Mouse (Mus musculus) ZHBTc4 (cell line): Measurements from ENCODE around the gene Tmem119.

Experiments
- DNase-seq: peaks from one replicate; pipeline ENCODE4 v3.0.0-alpha.2; 2011; ENCODE audit warnings: low read depth, low spot score

The Tmem119 gene

DNA sequence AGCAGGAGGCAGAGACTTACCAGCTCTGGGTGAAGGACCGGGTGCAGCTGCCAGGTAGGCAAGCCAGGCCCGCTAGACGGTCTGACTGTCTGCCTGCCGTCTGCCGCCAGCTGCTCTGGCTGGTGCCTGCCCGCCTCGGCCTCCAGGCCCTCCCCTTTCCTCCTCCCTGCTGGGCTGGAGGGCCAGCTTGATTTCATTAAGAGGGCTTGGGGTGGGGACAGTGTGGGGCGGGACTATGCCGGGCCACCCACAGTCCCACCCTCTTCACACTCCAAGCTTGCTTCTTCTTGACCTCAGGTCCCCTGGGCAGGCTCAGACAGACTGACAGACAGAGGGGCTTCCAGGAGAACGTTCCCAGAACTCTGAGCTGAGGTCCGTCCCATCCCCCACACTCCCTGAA lies at the start of gene Tmem119:
Tmem119 (minus strand) TSS at position 237 of the 400 bp plus-strand sequence.
- DNase-seq, result peak; percentile 70

DNA sequence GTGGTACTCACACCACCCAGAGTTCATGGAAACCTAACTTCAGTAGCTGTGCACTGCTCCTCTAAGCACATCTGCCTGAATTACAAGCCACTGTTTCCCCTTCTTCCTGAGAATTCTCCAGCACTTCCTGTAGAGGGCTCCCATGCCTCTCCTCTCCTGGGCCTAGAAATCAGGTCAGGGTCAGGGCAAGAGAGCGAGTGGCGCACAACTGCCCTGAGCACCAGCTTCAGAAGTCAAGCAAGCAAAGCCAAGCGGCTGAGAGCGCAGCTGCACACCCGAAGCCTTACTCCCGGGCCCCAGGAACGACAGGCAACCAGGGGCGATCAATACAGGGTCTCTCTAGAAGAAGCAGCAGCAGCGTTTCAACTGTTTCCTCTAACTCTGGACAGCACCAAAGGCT lies 47.3 kb upstream of the Tmem119 start:
- DNase-seq, result no peak

DNA sequence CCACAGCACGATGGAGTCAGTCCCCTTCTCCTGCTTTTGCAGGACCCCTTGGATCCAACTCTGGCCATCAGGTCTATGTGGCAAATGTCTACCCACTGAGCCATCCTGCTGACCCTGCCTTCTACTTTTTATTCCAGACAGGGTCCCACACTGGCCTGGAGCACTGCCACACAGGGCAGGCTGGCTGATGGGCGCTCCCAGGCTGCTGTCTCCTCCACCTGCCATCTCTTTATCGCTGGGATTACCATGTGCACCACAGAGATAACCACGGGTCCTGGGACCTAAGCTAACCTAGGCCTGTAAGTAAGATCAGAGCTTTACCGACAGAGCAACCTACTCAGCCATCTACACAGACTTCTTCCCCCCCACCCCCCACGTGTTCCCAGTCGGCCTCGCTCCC lies 46.3 kb upstream of the Tmem119 start:
- no peak for DNase-seq

DNA sequence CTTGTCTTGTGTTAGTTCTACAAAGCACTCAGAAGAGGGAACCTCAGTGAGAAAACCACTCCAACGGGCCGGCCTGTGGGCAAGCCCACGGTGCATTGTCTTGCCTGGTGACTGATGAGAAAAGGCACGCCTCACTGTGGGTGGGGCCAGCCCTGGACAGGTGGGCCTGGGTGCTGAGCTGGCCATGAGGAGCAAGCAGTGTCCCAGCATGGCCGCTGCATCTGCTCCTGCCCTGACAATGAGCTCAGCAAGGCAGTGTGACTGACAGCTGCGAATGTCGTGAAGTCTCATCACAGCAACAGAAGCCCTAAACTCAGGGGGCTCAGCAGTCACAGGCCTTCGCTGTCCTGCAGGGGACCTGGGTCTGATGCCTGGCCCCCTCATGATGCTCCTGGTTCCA lies 45.3 kb upstream of the Tmem119 start:
- no peak for DNase-seq

DNA sequence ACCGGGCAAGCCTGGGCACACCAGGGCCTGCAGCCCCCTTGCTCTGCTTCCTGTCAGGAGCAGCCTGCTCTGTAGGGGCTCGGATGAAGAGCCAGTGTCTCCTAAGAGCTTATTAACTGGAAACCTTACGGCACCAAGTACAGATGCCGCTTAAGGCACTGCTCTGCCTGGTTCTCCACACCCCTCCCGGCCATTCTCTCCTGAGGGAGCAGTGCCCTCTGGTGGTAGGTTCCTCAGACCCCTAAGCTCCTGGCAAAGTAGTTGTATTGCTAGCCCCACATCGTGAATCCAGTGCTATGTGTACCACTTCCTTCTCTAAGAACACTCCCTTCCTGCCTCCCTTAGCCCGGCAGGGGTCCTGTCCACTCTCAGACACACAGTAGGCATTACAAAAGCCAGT lies 44.4 kb upstream of the Tmem119 start:
- peak; percentile 90 for DNase-seq

DNA sequence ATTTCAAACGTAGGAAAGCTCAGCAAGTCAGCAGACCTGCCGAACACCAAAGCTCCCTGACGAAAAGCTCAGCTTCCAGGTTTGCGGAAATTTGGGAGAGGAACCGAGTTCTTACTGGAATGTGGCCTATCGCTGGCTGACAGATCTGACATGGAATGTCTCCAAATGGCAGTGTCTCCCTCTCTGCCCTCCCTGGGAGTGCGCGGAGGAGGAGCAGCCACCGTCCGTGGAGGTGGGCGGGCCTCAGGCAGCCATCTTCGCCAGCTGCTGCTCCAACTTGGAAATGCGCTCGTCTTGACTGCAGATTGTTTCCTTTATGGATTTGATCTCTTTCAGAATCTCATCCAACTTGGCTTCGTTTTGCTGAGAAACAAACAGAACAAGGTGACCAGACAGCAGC lies 43.8 kb upstream of the Tmem119 start:
- peak; percentile 83 for DNase-seq

DNA sequence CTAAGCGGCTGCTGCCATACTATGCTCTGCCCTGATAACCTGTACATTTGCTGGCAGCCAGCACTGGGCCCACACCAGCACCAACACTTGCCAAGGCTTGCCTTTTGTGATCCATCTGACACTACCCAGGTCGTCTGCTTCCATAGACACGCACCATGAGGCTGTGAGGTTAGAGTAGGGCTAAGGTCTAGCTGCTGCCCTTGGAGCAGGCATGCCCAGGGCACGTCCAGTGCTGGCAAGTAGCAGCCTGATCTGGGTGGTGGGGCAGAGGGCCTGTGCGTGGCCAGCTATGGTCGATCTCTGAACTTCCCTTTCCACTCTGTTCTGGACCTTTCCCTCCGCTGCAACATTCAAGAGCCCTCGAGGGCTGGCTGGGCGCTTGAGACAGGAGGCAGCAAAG lies 42.6 kb upstream of the Tmem119 start:
- DNase-seq, result peak; percentile 42

DNA sequence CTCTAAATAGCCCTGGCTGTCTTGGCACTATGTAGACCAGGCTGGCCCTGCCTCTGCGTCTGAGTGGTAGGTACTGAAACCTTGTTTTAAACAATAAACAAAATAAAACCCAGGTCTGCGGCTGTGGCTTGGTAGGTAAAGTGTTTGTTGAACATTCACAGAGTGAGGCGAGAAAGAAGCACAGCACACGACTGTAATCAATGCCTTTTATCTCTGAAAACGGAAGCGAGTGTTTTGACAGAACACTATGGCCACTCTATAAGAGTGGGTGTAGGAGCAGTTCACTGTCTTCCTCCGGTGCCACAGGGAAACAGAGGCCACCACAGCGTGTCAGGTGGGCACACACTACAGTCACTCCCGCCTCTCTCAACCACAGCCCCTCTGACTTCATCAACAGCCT lies 41.9 kb upstream of the Tmem119 start:
- no peak for DNase-seq

DNA sequence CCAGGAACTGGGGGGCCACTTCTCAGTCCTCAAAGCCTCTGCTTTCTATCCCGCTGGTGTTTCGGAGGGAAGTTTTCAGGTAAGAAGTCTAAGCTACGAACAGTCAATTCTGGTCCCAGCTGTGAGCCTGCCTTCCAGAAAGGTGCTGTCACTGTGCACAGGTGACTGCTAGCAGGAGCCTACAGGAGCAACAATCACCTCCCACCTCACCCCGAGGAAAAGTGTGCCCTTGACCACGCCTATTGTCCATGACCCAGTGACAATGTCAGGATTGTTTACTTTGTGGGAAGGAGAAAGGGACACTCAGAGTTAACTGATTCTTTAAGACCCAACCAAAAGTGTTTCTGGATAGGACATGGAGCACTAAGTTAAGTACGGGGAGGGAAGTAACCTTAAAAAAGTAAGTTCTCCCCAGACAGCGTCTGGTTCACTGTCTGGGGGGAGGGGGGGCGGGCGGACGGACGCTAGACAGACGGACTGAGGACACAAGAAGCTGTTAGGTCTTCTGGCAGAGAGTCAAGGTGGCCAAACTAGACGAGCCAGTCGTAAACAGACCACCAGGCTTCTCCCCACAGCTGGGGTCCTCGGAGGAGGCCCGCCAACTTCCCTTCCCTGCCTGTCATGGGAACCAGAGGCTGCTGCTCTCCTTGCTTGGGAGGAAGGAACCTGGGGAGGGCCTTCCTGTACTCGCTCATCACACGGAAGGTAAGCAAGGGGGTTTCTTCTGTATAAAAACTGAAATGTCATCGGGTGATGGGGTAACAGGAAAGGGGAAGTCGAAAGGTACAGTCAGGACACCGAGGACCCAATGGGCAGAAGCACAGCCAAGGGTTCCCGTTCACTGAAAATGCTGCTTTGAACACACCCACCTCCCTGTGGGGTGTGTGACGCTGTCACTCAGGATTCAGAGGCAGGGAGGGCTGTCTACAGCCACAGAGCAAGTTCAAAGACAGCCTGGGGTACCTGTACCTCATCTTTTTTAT lies 41.2 kb upstream of the Tmem119 start:
- no peak for DNase-seq

DNA sequence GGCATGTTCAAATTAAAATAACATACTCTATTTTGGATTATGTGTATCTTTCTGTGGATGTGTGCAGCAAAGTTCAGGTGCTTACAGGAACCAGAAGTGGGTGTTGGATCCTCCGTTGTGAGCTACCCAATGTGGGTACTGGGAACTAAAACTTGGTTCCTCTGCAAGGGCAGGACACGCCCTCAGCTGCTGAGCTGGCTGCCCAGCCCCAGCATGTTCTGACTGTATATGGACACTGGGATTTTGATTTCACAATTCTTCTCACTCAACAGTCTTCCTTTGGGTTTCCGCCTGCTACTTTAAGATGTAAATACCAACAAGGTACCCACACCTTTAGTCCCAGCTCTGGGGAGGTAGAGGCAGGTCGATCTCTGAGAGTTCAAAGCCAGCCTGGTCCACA lies 40.1 kb upstream of the Tmem119 start:
- no peak for DNase-seq

DNA sequence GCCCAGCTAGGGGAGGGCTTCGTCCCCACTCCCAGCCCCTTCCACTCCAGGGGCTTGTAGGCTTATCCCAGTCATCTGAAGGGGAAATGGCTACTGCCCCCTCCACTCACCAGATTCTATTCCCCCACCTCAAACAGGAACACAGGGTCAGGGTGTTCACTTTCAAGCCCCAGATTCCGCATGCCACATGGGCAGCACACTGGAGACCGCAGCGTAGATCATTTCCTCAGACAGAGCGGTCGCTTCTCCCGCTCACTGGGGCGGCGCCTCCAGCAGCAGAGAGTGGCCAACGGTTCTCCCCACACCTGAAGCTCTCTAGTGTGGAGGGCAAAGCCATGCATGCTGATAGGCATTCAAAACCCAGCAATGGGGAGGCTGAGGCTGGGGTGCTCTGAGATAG lies 36.6 kb upstream of the Tmem119 start:
- DNase-seq, result no peak

DNA sequence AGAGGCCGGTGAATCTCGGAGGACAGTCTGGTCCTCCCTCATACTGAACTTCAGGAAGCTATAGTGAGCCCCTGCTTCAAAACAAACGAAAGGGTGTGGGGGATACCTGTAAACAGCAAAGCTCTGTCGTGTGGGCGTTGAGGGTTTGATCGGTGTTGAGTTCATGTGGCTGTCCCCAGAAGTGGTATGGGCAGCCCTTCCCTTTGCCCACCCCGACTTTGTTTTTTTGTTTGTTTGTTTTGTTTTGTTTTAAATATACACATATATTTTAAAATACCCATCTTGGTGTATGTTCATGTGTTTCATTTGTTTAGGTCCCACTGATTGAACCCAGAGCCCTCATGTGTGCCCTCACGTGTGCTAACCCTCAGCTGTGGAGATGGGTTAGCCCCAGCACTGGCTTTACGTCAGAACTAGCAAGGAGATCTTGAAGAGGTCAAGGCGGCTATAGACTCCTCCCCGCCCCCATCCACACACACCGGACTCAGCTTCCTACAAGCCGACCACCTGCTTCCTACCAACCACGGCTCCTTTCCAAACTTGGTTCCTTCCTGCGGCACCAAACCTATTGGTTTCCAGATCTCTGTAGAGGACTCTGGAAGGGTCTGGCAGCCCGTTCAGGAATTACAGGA lies 33.1 kb upstream of the Tmem119 start:
- no peak for DNase-seq

DNA sequence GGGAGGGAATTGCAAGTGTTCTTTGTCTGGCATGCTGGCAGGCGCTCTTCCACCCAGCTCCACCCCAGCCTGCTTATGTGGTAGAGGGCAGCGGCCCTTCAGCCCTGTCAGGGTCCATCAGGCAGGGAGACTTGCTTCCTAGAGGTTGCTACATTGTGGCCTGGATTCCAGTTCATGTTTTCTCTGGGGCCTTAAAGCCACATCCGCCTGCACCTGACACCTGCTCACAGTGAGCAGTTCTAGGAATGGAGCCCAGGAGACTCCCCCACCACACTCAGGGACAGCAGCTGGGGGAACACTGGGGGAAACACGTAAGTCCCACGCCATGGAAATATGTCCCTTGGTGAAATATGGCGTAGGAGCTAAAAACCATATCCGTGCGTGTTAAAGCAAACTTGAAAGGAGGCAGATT lies 32.2 kb upstream of the Tmem119 start, which contains the start of gene Selplg:
Selplg (minus strand) TSS at position 155 of the 412 bp plus-strand sequence.
- no peak for DNase-seq

DNA sequence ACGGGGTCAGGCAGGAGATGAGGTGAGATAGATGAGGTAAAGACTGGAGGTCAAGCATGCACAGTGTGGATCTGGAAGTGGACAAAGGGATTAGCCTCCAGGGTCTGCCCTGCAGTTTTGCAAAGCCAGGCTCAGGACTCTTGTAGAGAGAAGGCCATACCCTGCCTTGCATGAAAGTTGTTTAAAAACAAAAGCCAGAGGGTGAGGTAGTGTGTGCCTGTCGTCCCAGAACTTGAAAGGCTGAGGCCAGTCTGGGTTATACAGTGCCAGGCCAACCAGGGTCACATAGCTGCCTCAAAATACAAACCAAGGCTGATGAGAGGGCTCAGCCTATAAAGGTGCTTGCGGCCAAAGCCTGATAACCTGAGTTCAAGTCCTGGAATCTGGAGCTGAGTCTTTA lies 31.4 kb upstream of the Tmem119 start:
- no peak for DNase-seq

DNA sequence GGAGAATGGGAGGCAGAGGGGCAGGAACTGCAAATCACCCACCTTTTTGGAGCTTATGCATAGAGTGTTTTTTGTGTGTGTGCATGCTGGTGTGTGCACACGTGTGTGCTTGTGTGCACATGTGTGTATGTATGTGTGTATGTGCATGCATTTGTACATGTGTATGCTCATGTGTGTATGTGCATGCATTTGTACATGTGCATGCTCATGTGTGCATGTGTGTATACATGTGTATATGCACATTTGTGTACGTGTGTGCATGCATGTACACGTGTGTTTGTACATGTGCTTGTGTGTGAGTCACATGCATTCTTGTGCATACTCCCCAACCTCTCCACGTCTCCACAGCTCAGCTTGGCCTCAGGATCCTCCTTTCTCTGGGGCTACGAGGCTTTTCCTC lies 30.5 kb upstream of the Tmem119 start:
- no peak for DNase-seq

DNA sequence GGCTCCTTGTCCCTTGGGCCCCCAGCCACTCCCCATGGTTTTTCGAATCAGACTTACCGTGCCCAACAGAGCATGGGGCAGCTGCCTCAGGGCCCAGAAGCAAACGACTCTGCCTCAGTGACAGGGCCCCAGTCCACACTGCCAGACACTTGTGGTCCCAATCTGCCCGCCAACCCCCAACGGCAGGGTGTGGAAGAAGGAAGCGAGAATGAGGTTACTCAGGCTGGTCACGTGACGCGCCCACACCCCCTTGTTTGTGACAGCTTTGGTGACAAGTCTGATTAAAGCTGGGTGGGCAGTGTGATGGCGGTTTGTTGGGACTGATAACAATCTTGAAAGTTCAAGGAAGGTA lies 30.0 kb upstream of the Tmem119 start:
- DNase-seq, result no peak

DNA sequence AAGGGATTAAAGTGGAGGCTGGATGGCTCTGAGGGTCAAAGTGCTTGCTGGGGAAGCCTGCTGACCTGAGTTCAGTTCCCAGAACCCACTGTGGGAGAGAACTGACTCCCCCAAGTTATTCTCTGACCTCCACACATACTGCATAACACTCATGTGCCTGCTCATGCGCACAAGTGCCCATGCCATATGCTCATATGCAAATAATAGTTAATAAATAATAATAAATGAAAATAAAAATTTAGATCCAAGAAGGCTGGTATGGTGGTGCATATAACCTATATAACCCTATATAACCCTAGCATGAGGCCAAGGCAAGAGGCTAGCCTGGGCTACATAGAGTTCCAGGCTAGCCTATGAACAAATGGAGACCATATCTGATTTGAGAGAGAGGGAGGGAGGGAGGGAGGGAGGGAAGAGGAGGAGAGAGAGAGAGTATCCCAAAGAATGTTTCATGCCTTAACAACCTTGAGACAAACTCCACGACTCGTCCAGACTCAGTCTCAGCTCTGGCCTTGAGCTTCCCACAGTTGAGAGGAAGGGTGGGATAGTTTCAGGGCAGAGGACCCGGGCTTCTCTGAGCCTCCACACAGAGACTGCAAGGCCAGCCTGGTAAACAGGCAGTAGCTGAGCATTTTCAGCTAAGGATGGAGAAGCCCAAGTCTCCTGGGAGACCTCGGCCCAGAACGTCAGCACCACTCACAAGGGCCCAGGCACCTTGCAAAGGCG lies 29.4 kb upstream of the Tmem119 start:
- no peak for DNase-seq

DNA sequence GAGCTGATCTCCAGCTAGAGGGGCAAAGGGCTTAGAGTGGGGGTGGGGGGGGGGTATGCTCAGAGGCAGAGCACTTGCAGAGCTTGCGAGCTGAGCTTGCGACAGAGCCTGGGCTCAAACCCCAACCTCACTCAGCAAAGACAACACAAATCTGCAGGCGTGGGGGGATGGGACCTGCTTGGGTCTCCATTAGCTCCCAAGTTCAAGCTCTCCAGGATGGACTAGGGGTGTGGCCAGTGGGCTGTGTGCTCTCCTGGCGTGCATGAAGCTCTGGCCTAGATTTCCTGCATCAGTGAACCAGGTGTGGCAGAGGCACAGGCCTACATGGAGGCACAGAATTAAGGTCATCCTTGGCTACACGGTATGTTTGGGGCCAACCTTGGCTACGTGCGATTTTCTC lies 28.2 kb upstream of the Tmem119 start:
- no peak for DNase-seq

DNA sequence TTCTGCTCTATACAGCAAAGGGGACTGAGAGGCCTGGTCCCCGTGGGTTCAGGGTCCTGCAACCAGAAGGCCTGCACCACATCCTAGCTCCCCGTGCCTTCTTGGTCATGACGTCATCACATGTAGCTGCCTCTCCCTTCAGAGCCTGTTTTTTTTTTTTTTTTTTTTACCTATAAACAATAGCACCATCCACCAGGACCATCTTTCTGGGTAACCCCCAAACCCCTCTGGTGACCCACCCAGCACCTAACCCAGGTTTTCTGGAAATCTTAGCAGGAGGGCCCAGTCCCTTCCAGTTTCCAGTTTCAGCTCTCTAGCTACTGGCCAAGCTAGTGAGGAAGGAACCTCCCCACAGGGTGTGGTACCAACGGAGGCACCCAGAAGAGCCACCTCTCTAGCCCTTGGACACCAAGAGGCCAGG lies 27.7 kb upstream of the Tmem119 start:
- no peak for DNase-seq

DNA sequence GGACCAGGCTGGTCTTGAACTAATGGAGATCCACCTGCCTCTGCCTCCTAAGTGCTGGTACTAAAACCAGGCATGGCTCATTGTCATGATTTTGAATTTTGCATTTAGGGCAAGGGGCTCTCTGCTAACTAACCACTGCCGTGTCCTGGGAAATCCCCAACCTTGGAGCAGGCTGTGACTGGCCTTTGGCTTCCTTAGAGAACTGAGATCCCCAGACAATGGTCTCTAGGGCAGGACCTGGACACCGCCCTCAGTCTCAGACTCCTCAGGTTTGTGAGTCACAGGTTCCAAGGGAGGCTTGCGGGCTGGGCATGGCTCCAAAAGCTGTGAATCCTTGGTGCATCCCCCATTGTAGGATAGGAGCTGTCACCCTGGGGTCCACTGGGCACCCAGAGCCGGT lies 26.3 kb upstream of the Tmem119 start:
- DNase-seq, result no peak

DNA sequence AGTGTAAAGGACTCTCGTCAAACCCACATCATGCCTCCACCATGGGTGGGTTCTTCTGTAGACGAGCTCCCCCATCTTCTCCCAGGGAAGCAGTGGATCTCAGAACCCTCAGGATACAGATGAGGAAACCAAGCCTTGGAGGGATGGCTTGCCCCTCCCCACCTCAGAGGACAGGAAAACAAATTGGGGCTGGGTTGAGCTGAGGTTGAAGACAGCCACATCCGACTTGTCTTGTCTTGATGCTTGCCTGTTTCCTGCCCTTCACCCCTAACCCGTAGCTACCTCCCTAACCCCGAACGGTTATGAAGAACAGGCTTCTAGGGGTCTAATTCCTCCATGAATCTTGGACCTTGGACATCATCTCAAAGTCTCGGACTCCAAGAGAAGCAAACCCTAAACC lies 25.2 kb upstream of the Tmem119 start:
- DNase-seq, result no peak

DNA sequence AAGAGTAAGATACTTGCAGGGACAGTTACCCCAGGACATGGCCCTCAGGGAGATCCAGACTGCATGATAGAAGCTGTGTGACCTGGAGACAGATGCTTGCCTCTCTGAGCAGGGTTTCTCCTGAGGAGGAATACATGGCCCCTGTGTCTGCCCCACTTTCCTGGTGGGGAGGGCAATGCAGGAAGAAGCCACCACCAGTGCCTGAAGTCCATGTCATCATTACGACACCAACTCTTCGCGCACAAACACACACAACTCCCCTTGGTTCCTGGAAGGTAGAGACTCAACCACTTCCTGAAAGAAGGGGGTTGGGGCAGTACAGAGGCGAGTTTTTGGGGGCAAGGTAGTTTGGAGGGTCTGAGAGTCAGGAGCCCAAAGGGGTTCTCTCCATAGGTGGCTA lies 23.9 kb upstream of the Tmem119 start:
- no peak for DNase-seq
